Mouse (Mus musculus) olfactory bulb, adult 2 months (tissue): ENCODE results near the gene Man1c1. TPM values are rescaled to one million over a fixed set of nuclear protein-coding genes. Genes with fewer than 3 reads are reported as not detected.

Experiments used
- H3K27ac ChIP-seq: fragments of 200-500 bp; 2 replicates; pipeline ENCODE4 v1.5.1; 2012; ENCODE audit warnings: low read depth, low read length; ENCODE audit not compliant: insufficient read depth
- H3K4me1 ChIP-seq: fragments of 200-500 bp; 2 replicates; pipeline ENCODE4 v1.6.1; 2012; ENCODE audit warnings: low read length; ENCODE audit not compliant: control insufficient read depth, insufficient read depth
- H3K4me3 ChIP-seq: fragments of 200-500 bp; 2 replicates; pipeline ENCODE4 v1.5.1; 2012; ENCODE audit warnings: mild to moderate bottlenecking, low read depth, low read length, moderate library complexity; ENCODE audit not compliant: insufficient read depth
- CTCF ChIP-seq: fragments of 200-500 bp; IDR thresholded peaks from 2 replicates; pipeline ENCODE4 v1.5.1; 2012; ENCODE audit warnings: low read depth, mild to moderate bottlenecking, low read length, moderate library complexity; ENCODE audit not compliant: insufficient read depth
- POLR2A ChIP-seq: fragments of 200-500 bp; IDR thresholded peaks from 2 replicates; pipeline ENCODE4 v1.6.1; 2012; ENCODE audit warnings: mild to moderate bottlenecking, low read depth, low read length, moderate library complexity; ENCODE audit not compliant: insufficient read depth
- WGBS: fragments of 180-500 bp; shearing (Covaris S2); methylation state at CpG from one replicate; pipeline ENCODE4 v1.1.7; 2018; 5-methylcytosine and 5-hydroxymethylcytosine counted together
- polyA plus RNA-seq: library from polyadenylated mRNA; stranded (reverse); fragments of >200 nt; gene quantifications from 2 replicates; pipeline ENCODE4 v1.2.4, GENCODE M21; 2012; ENCODE audit warnings: low replicate concordance; ENCODE audit not compliant: missing spikeins, insufficient read depth, insufficient read length

Gene Man1c1
- polyA plus RNA-seq, 1 experiment = not detected

DNA sequence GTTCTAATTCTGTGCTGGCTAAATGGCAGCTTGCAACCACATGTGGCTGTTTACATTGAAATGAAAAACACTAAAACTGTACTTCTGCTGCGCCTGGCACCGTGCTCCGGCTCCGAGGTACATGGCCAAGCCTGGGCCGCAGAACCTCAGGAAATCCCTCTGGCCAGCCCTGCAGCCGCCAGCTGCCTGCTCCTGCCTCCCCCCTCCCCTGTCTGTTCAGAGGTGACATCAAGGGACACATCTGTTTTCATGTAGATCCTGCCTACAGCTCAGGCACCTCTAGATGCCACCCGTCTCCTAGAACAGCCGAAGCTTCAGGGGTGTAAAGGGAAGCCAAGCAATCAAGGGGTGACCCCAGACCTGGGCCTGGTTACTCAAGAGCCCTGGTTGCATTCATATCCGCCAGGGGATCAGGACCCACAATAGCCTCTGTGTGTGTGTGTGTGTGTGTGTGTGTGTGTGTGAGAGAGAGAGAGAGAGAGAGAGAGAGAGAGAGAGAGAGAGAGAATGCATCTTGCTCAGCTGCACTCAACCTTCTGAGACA, 145.4 kb downstream of the Man1c1 start:
- WGBS = 75% methylated on average over 9 of the region's 9 CpGs
- Histone ChIP-seq H3K4me3 (no peak overlapping the region), H3K27ac (no peak overlapping the region), H3K4me1 (peaks cover 12% of the 10 kb centered on the region; the same call in 1 of the 2 replicates)
- TF ChIP-seq CTCF (no peak), POLR2A (no peak)

DNA sequence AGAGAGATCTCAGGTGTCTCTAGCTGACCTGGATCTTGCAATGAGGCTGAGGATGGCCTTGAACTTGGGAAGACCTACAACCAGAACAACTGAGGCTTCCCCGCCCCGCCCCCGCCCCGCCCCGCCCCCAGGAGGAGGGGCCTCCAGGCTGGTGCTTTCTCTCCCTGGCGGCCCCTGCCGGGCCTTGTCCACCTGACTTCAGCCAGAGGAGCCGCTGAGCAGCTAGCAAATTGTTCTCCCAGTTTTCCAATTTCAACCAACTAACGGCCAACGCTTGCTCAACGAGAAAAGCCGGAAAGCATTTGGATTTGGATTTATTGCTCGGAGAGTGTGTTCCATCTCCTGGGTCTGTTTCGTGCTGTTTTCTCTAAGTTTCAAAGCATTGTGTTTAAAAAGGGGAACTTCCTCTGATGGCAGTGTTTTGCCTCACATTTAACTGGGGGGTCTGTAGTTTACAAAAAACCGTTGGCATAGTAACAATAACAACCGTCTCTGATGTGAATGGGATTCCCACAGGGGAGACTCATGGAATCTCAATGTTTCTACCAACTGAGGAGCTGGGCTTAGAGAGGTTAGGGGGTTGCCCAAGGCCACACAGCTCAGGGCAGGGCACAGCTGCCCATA, 146.4 kb downstream of the Man1c1 start:
- Histone ChIP-seq H3K4me3 (no peak overlapping the region), H3K4me1 (peaks cover 12% of the 10 kb centered on the region; the same call in 1 of the 2 replicates), H3K27ac (no peak overlapping the region)
- TF ChIP-seq CTCF (no peak), POLR2A (no peak)
- WGBS = 20% methylated on average over 16 of the region's 16 CpGs

DNA sequence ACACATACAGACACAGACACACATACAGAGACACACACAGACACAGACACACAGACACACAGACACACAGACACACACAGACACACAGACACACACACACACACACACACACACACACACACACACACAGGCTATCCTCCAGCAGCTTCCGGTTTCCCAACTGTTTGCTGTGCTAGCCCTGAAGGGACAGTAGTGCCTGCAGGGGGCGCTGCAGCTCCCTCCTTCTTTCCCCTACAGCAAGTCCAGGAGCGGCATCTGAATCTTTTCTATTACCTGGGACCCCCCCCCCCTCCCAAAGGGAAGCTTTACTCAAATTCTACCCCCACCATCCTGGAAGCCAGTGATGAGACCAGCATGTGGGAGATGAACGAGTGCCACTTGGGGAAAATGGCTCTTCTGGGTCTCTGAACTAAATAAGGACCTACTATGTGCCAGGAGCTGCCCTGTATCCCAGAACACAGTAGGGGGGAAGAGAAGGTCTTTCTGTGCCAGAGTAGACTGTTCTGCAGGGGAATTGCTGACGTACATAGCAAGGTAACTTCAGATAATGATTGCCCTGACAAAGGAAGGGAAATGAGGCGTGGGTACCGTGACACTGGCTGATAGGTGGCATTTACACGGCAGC, 148.0 kb downstream of the Man1c1 start:
- TF ChIP-seq POLR2A (no peak), CTCF (no peak)
- H3K4me3 ChIP-seq = no peak overlapping the region
- peaks cover 19% of the 10 kb centered on the region for H3K4me1 ChIP-seq
- no peak overlapping the region for H3K27ac ChIP-seq
- WGBS = 67% methylated on average over 8 of the region's 8 CpGs

GRCm38 (mm10) chr4:134553631-134554030, 150.5 kb downstream of the Man1c1 start:
- Histone ChIP-seq H3K27ac (no peak overlapping the region), H3K4me1 (peaks cover 16% of the 10 kb centered on the region), H3K4me3 (no peak overlapping the region)
- WGBS = 77% methylated on average over 1 of the region's 1 CpGs
- TF ChIP-seq CTCF (no peak), POLR2A (no peak)

DNA sequence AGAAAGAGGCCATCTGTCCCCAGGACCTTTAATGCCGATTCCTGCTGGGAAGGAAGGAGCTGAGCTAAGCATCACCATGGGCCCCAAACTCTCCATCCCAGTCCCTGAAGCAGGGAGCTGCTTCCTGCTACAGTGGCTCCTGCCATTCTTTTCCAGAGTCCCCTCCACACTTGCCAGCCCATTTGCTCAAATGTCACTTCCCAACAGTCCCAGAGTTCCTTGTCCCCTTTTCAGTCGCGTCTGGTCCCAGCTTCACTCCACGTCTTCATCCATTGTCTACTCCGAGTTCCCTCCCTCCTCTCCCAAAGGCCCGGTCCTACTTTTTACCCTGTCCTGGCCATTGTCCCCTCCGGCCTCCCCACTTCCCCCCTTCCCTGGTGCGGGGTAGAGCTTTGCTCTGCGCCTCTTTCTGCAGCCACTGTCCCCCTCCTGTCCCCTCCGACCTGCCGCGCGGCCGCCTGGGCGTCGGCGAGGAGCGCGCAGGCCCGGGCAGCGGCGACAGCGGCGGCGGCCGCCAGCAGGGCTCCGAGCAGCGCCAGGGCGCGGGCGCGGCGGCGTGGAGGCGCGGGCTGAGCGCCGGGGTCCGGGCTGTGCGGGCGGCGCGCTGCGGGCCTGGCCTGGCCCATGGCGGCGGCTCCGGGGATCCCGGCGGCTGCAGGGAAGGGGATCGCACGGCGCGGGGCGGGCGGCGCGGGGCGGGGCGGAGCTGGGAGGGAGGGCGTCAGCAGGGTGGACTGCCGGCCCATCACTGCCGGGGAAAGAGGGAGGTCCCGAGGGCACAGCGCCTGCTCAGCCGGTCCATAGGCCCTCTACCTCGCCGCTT, 152.4 kb downstream of the Man1c1 start, which contains the start of gene Selenon:
TSS of gene Selenon (minus strand) at position 673 of the 823 bp plus-strand sequence.
- Histone ChIP-seq H3K4me3 (peak within 1 kb of the TSS; percentile 88), H3K27ac (no peak within 1 kb of the TSS), H3K4me1 (peaks cover 28% of the 10 kb centered on the region)
- no peak for TF ChIP-seq POLR2A
- peak; percentile 19; the same call in 1 of the 2 replicates for TF ChIP-seq CTCF
- 7% methylated on average over 67 of the region's 67 CpGs for WGBS

DNA sequence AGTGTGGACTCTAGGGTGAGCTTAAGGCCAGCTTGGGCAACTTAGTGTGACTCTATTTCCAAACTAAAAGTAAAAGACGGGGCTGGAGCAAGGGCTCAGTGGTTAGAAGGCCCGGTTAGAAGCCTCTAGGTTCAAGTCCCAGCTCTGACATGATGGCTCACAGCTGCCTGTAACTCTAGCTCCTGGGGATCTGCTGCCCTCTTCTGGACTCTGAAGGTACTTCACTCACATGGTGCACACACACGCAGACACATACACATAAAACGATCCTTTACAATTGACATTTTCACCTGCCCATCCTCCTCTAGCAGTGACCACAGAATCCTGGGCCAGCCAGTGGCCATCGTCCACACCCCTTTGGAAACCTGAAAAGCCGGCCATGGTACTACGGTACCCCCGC, 154.2 kb downstream of the Man1c1 start:
- WGBS = 98% methylated on average over 8 of the region's 8 CpGs
- Histone ChIP-seq H3K4me1 (peaks cover 34% of the 10 kb centered on the region), H3K27ac (no peak overlapping the region), H3K4me3 (no peak overlapping the region)
- no peak for TF ChIP-seq POLR2A
- TF ChIP-seq CTCF = no peak

GRCm38 (mm10) chr4:134548169-134548938, 155.7 kb downstream of the Man1c1 start:
- 56% methylated on average over 18 of the region's 18 CpGs for WGBS
- Histone ChIP-seq H3K4me1 (peaks cover 34% of the 10 kb centered on the region), H3K27ac (no peak overlapping the region), H3K4me3 (no peak overlapping the region)
- TF ChIP-seq POLR2A (no peak), CTCF (no peak)

- TF ChIP-seq CTCF (no peak), POLR2A (no peak)
- 67% methylated on average over 9 of the region's 9 CpGs for WGBS
- H3K4me1 ChIP-seq = peaks cover 36% of the 10 kb centered on the region
- no peak overlapping the region for H3K27ac ChIP-seq
- no peak overlapping the region for H3K4me3 ChIP-seq
These were observed 157.0 kb downstream of the Man1c1 start for GRCm38 (mm10) chr4:134546814-134547705.
